Mouse (Mus musculus): ENCODE results near the gene Tmem80. TPM values are rescaled to one million over a fixed set of nuclear protein-coding genes. Genes with fewer than 3 reads are reported as not detected.

Tmem80 gene
- polyA plus RNA-seq, 1 experiment from 2014 or later: 40.2 TPM

GRCm38 (mm10) chr7:141341689-141342226, 14.2 kb downstream of the Tmem80 start:
- Histone ChIP-seq H3K36me3 (ENCODE audit: control insufficient read depth, insufficient read depth, low read length) (no peaks in the 10 kb centered on the region), H3K4me3 (ENCODE audit: low read depth, low read length) (no peak overlapping the region), H3K27ac (ENCODE audit: low read depth, low read length) (no peak overlapping the region), H3K4me2 (ENCODE audit: low read depth, low read length) (no peak overlapping the region), H3K4me1 (ENCODE audit: control insufficient read depth, insufficient read depth, low read length) (no peaks in the 10 kb centered on the region), H3K9me3 (ENCODE audit: control insufficient read depth, low read length) (no peaks in the 10 kb centered on the region), H3K27me3 (ENCODE audit: control insufficient read depth, insufficient read depth, low read length) (no peaks in the 10 kb centered on the region), H3K9ac (replicated peaks; ENCODE audit: low read depth, low read length) (no peak overlapping the region)
- ATAC-seq (ENCODE audit: low read depth): no peak
- WGBS: 94% methylated on average over 10 of the region's 10 CpGs

- H3K9ac ChIP-seq (replicated peaks; ENCODE audit: low read depth, low read length): no peak overlapping the region
- no peaks in the 10 kb centered on the region for H3K4me1 ChIP-seq (ENCODE audit: control insufficient read depth, insufficient read depth, low read length)
- H3K36me3 ChIP-seq (ENCODE audit: control insufficient read depth, insufficient read depth, low read length): no peaks in the 10 kb centered on the region
- H3K4me2 ChIP-seq (ENCODE audit: low read depth, low read length): no peak overlapping the region
- H3K4me3 ChIP-seq (ENCODE audit: low read depth, low read length): no peak overlapping the region
- 49% methylated on average over 2 of the region's 2 CpGs for WGBS
- no peak for ATAC-seq (ENCODE audit: low read depth)
- H3K9me3 ChIP-seq (ENCODE audit: control insufficient read depth, low read length): no peaks in the 10 kb centered on the region
- no peaks in the 10 kb centered on the region for H3K27me3 ChIP-seq (ENCODE audit: control insufficient read depth, insufficient read depth, low read length)
- H3K27ac ChIP-seq (ENCODE audit: low read depth, low read length): no peak overlapping the region
These were observed 15.7 kb downstream of the Tmem80 start for GRCm38 (mm10) chr7:141343230-141343629.

- Histone ChIP-seq H3K4me1 (ENCODE audit: control insufficient read depth, insufficient read depth, low read length) (no peaks in the 10 kb centered on the region), H3K9me3 (ENCODE audit: control insufficient read depth, low read length) (no peaks in the 10 kb centered on the region), H3K27ac (ENCODE audit: low read depth, low read length) (no peak overlapping the region), H3K36me3 (ENCODE audit: control insufficient read depth, insufficient read depth, low read length) (no peaks in the 10 kb centered on the region), H3K27me3 (ENCODE audit: control insufficient read depth, insufficient read depth, low read length) (no peaks in the 10 kb centered on the region), H3K9ac (replicated peaks; ENCODE audit: low read depth, low read length) (no peak overlapping the region), H3K4me2 (ENCODE audit: low read depth, low read length) (no peak overlapping the region), H3K4me3 (ENCODE audit: low read depth, low read length) (no peak overlapping the region)
- no peak for ATAC-seq (ENCODE audit: low read depth)
- WGBS: 76% methylated on average over 7 of the region's 7 CpGs
These were observed 16.2 kb downstream of the Tmem80 start for GRCm38 (mm10) chr7:141343696-141344095.

DNA sequence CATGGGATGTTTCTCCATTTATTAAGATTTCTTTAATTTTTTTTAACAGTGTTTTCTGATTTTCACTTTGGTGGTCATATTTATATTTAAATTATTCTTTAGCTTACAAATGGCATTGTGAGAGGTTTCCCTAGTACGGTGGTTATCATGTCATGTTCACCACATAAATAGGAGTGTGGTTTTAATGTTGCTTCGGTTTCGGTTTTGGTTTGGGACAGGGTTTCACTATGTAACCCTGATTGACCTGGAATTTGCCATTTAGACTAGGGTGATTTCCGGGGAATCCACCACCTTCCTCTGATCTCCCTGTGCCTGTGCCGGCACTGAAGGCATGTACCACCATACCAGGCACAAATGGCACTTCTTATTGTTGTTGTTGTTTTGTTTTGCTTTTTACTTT, 17.2 kb downstream of the Tmem80 start:
- Histone ChIP-seq H3K4me2 (ENCODE audit: low read depth, low read length) (no peak overlapping the region), H3K4me1 (ENCODE audit: control insufficient read depth, insufficient read depth, low read length) (no peaks in the 10 kb centered on the region), H3K36me3 (ENCODE audit: control insufficient read depth, insufficient read depth, low read length) (no peaks in the 10 kb centered on the region), H3K9me3 (ENCODE audit: control insufficient read depth, low read length) (no peaks in the 10 kb centered on the region), H3K9ac (replicated peaks; ENCODE audit: low read depth, low read length) (no peak overlapping the region), H3K27ac (ENCODE audit: low read depth, low read length) (no peak overlapping the region), H3K4me3 (ENCODE audit: low read depth, low read length) (no peak overlapping the region), H3K27me3 (ENCODE audit: control insufficient read depth, insufficient read depth, low read length) (no peaks in the 10 kb centered on the region)
- no peak for ATAC-seq (ENCODE audit: low read depth)
- WGBS: 92% methylated on average over 5 of the region's 5 CpGs

- no peaks in the 10 kb centered on the region for H3K27me3 ChIP-seq (ENCODE audit: control insufficient read depth, insufficient read depth, low read length)
- ATAC-seq (ENCODE audit: low read depth): no peak
These were observed 23.5 kb downstream of the Tmem80 start for GRCm38 (mm10) chr7:141351061-141351460.

GRCm38 (mm10) chr7:141355051-141355450, 27.5 kb downstream of the Tmem80 start:
- no peak overlapping the region for H3K9ac ChIP-seq (replicated peaks; ENCODE audit: low read depth, low read length)
- no peak overlapping the region for H3K27ac ChIP-seq (ENCODE audit: low read depth, low read length)
- H3K4me1 ChIP-seq (ENCODE audit: control insufficient read depth, insufficient read depth, low read length): no peaks in the 10 kb centered on the region
- H3K27me3 ChIP-seq (ENCODE audit: control insufficient read depth, insufficient read depth, low read length): no peaks in the 10 kb centered on the region
- no peak overlapping the region for H3K4me2 ChIP-seq (ENCODE audit: low read depth, low read length)
- no peak overlapping the region for H3K4me3 ChIP-seq (ENCODE audit: low read depth, low read length)
- 72% methylated on average over 8 of the region's 8 CpGs for WGBS
- H3K36me3 ChIP-seq (ENCODE audit: control insufficient read depth, insufficient read depth, low read length): no peaks in the 10 kb centered on the region
- H3K9me3 ChIP-seq (ENCODE audit: control insufficient read depth, low read length): no peaks in the 10 kb centered on the region
- ATAC-seq (ENCODE audit: low read depth): no peak

More at GRCm38 (mm10) chr7:141351061-141351460, 23.5 kb downstream of the Tmem80 start:
- Histone ChIP-seq H3K4me1 (ENCODE audit: control insufficient read depth, insufficient read depth, low read length) (no peaks in the 10 kb centered on the region), H3K4me3 (ENCODE audit: low read depth, low read length) (no peak overlapping the region), H3K27ac (ENCODE audit: low read depth, low read length) (no peak overlapping the region), H3K9me3 (ENCODE audit: control insufficient read depth, low read length) (no peaks in the 10 kb centered on the region), H3K9ac (replicated peaks; ENCODE audit: low read depth, low read length) (no peak overlapping the region), H3K4me2 (ENCODE audit: low read depth, low read length) (no peak overlapping the region), H3K36me3 (ENCODE audit: control insufficient read depth, insufficient read depth, low read length) (no peaks in the 10 kb centered on the region)
- WGBS: 82% methylated on average over 6 of the region's 6 CpGs

- ATAC-seq (ENCODE audit: low read depth): no peak; the same call in 1 of the 2 replicates
- no peak overlapping the region for H3K27ac ChIP-seq (ENCODE audit: low read depth, low read length)
- WGBS: 61% methylated on average over 12 of the region's 12 CpGs
- H3K36me3 ChIP-seq (ENCODE audit: control insufficient read depth, insufficient read depth, low read length): no peaks in the 10 kb centered on the region
- no peak overlapping the region for H3K4me2 ChIP-seq (ENCODE audit: low read depth, low read length)
- H3K4me1 ChIP-seq (ENCODE audit: control insufficient read depth, insufficient read depth, low read length): no peaks in the 10 kb centered on the region
- H3K27me3 ChIP-seq (ENCODE audit: control insufficient read depth, insufficient read depth, low read length): no peaks in the 10 kb centered on the region
- H3K4me3 ChIP-seq (ENCODE audit: low read depth, low read length): no peak overlapping the region
- no peak overlapping the region for H3K9ac ChIP-seq (replicated peaks; ENCODE audit: low read depth, low read length)
- no peaks in the 10 kb centered on the region for H3K9me3 ChIP-seq (ENCODE audit: control insufficient read depth, low read length)
These were observed 28.2 kb downstream of the Tmem80 start for GRCm38 (mm10) chr7:141355626-141356326.

- WGBS: 80% methylated on average over 14 of the region's 14 CpGs
- ATAC-seq (ENCODE audit: low read depth): no peak
- Histone ChIP-seq H3K27me3 (ENCODE audit: control insufficient read depth, insufficient read depth, low read length) (peaks cover 4% of the 10 kb centered on the region; the same call in 1 of the 2 replicates), H3K9ac (replicated peaks; ENCODE audit: low read depth, low read length) (no peak overlapping the region), H3K4me2 (ENCODE audit: low read depth, low read length) (no peak overlapping the region), H3K4me3 (ENCODE audit: low read depth, low read length) (no peak overlapping the region), H3K4me1 (ENCODE audit: control insufficient read depth, insufficient read depth, low read length) (no peaks in the 10 kb centered on the region), H3K36me3 (ENCODE audit: control insufficient read depth, insufficient read depth, low read length) (no peaks in the 10 kb centered on the region), H3K27ac (ENCODE audit: low read depth, low read length) (no peak overlapping the region), H3K9me3 (ENCODE audit: control insufficient read depth, low read length) (no peaks in the 10 kb centered on the region)
These were observed 29.4 kb downstream of the Tmem80 start for GRCm38 (mm10) chr7:141356971-141357370.

GRCm38 (mm10) chr7:141361510-141361909, 34.0 kb downstream of the Tmem80 start:
- Histone ChIP-seq H3K9me3 (ENCODE audit: control insufficient read depth, low read length) (no peaks in the 10 kb centered on the region), H3K4me1 (ENCODE audit: control insufficient read depth, insufficient read depth, low read length) (no peaks in the 10 kb centered on the region), H3K4me3 (ENCODE audit: low read depth, low read length) (no peak overlapping the region), H3K27ac (ENCODE audit: low read depth, low read length) (no peak overlapping the region), H3K9ac (replicated peaks; ENCODE audit: low read depth, low read length) (no peak overlapping the region), H3K27me3 (ENCODE audit: control insufficient read depth, insufficient read depth, low read length) (peaks cover 9% of the 10 kb centered on the region; the same call in 1 of the 2 replicates), H3K4me2 (ENCODE audit: low read depth, low read length) (no peak overlapping the region), H3K36me3 (ENCODE audit: control insufficient read depth, insufficient read depth, low read length) (no peaks in the 10 kb centered on the region)
- no peak for ATAC-seq (ENCODE audit: low read depth)
- WGBS: 8% methylated on average over 24 of the region's 24 CpGs

Data from neural tube, embryonic 14.5 days (tissue).